Mouse (Mus musculus) frontal cortex, postnatal 10 days (tissue): ENCODE results near the gene Gm45753.
"Not testable (repeated sequence)": the region's sequence is repeated elsewhere in the genome, so short reads cannot be mapped to it uniquely, and the experiment has no call there.

ENCODE experiments used
- DNase-seq, 2 experiments: peaks; one replicate each; pipeline ENCODE4 v3.0.0; 2022; ENCODE audit warnings: low spot score in 2 of 2, mixed read lengths in 1 of 2

Gm45753 gene

DNA sequence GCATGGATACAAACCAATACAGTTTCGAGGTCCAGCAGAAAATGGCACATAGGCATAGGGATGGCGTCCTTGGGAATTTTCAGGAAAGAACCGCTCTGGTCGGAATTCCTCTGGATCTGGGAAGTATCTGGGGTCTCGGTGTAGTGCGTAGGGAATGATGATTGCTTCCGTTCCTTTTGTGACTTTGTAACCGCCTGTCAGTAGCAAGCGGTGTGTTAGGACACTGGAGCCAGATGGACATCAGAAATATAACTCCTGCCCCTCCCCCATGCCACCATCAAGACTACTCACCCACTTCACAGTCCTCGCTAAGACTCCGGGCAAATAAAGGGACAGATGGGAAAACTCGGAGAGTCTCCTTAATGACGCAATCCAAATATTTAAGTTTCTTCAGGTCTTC, at the start of gene Gm45753:
TSS of gene Gm45753 (minus strand) at position 101 of the 400 bp plus-strand sequence.
- DNase-seq: no peak

DNA sequence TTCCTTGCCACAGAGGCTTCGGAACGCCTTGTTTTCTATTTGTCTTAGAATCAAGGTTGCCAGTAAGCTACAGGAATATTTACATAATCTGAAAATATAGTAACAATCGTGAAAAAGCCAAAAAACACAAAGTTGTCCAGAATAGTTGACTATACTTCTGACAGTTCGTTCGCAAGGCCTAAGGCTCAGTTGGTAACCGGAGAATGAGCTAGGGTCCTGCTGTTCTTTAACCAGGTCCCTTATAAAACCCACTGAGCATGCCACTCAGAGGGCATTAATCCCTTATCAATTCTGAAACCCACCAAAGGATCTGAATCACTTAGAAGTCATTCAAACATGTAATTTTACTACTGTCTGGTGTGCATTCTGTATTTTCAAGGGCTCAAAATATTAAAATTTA, 47.5 kb upstream of the Gm45753 start:
- no peak for DNase-seq

DNA sequence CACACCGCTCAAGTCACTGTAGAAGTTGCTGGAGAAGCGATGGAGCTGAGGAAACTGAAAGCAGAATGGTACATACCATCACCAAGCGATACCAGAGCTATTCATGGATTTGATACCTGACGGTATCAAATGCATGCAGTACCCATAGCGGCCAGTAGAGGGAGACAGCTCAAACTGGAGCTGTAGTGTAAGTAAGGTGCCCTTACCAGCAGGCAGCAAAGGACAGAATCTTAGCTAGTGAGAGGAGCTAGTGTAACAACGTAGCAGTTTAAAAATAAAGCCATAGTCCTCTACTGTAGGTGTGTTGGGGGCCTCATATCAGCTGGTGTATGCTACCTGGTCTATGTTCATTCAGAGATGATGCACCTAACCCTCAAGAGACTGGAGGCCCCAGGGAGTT, 36.8 kb upstream of the Gm45753 start:
- DNase-seq: peak in 1 of 2 experiments; percentile 27

DNA sequence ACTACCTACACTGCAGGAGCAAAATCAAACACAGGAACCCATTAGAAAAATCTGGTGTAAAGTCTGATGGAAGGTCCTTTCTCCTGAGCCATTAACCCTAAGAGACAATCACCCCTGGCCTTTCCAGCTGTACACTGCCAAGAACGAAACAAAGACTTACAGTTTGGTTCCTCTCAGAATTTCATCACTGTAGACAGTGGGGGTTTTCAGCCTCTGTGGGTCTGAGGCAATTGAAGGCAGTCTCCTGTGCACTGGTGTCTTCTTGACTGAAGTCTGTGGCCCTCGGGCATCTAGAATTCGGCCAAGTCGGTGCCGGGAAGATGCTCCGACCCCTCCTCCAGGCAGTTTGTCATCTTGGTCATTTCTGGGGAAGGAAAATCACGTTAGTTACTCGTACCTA, 36.0 kb upstream of the Gm45753 start:
- DNase-seq: no peak

DNA sequence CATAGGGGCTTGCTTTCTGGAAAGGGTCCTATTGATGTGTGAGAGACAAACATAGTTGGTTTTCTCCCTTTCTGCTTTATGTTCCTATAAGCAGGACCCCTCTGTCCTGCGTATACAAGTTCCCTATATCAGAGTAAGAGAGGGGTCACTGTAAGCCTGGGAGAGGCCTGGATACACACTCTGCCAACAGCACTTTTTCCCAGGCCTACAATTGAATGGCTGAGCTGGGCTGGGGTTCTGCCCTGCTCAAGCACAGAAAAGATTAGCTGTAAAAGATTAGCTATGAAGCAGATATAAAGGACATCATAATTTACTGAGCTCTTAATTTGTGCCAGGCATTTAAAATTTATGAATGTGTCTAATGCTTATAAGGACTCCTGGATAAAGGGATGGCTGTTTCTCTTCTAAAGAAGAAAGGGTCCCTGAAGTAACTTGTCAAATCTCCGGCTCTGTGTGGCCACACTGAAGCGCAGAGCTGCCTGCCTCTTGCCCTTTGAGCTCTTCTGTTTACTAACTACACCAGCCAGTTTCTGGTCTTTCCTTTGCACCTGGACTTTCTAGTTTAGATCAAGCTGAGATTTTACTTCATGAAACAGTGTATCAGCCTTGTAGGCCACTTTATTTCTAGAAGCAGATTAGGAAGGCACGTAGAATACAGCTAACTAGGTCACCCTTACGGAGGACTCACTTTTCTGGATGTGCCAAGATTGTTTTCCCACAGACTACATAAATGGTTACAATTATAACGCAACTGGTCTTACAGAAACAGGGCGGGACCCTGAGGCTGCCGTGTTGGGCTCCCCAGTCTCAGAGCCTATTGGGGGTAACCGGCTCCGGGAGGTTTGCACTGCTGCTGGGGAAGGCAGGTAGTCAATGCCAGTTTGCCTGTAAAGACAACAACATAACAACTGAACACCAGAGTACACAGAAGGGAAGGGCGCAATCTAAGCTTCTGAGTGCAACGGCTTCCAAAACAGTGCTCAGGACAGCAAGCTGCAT, 33.7 kb upstream of the Gm45753 start:
- DNase-seq: no peak

DNA sequence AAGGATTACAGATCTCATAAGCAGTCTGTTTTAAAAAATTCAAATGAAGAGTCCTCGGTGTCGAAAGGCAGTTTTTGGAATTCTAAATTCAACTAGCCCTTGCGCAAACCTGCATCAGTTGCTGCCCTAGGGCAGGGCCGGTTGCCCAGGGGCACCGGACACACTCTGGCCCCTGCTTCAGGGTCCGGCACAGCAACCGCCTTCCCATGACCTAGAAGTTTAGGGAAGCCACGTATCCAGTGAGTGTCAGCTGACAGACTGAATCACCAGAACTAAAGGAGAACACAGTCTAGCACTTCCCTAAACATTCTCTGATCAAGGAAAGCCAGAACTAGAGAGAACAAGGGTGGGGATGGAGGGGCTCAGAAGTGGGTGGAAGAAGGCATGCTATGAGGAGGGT, 25.2 kb upstream of the Gm45753 start:
- peak in 1 of 2 experiments; percentile 9 for DNase-seq

DNA sequence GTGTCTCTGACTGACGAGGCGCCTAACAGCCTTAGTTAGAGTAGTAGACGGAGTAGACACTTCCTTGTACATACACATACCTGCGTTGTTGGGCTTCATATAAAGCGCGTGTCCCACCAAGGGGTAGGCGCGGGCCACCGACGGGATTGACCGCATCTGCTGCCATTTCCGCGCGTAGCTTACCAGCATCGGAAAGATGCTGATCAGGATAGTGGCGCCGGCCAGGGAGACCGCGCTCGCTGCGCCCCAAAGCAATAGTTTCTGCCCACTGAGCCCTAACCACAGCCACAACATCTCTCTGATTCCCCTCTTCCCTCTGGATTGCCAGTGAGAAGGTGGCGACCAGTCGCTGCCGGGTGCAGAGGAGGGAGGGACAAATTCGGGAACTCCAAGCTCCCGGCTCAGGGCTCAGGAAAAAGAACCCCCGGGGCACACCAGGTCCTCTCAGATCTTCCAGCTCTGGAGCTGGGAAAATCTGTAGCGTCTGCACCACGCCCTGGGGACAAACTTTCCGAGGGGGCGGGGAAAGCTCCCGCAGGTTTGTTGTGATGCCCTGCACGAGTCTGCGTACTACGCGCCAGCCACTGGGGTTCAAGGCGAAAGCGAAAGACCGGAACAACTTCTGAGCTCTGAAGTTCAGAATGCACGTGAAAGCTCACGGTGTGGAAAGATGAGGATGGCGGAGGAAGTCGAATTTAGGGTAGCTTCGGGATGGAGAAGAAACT, 24.6 kb upstream of the Gm45753 start, which contains the start of gene Cyp4v3:
TSS of gene Cyp4v3 (minus strand) at position 532 of the 725 bp plus-strand sequence.
- peak; percentile 25 to 37 for DNase-seq

DNA sequence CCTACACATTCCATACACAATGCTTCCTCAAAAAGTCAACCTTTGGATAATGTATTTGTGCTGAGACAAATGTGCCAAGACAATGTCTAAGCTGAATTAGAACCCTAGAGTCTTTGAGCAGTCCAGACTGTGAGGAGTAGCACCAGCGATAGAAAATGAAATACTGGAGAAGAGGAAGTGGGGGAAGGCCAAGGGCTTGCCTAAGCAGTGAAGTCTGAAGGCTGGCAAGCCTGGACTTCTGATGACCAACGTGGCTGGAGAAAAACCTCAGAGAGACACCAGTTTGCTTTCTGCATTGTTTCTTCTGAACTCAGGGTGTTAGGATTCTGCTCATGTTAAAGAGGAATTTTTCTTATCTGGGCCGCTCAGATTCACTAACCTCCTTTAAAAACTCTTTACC, 22.6 kb upstream of the Gm45753 start:
- DNase-seq: no peak

DNA sequence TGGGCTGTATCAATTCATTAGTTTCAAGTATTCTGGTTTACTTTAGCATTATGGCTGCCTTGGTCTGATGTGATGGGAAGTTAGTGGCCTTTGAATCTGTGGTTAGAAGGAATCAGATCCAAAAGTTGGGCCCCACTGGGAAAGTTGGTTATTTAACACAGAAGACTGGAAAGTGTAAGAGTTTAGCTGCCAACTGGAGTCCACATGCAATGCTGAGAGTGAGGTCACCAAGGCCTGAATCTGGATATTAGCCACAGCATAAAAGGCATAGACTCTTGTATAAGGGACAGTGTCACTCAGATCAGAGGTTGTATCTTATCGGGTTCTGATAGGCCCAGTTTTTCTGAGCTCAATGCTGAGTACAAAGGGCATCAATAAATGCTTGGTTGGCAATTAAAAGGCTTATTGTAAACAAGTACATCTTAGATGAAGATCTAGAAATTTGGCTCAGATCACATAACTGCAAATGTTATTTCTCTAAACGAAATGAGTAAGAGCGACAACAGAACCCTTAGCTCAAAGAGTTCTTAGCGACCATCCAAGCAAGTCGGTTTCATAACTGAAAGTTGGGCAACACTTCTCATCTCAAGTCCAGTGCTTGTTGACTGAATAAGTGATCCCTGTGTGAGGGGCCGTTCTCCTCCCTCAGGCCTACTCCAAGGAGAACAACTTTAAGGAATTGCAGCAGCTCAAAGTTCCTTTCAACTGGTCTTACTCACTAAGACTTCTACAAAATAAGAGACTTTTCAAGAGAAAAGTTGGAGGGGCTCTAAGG, 21.1 kb upstream of the Gm45753 start:
- DNase-seq: no peak

DNA sequence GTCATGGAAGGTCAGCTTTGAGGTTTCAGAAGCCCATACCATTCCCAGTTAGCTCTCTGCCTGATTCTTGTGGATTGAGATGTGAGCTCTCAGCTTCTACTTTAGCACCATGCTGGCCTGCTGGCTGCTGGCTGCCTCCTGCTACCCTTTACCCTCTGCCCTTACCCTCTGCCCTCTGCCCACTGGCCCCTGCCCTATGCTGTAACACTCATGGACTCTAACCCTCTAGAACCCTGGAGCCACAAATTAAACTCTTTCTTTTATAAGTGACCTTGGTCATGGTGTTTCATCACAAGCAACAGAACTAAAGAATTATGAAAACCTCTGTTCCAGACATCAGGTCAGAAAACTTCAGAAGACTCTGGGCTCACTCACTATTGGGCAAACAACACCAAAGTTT, 18.8 kb upstream of the Gm45753 start:
- not testable (repeated sequence) for DNase-seq

DNA sequence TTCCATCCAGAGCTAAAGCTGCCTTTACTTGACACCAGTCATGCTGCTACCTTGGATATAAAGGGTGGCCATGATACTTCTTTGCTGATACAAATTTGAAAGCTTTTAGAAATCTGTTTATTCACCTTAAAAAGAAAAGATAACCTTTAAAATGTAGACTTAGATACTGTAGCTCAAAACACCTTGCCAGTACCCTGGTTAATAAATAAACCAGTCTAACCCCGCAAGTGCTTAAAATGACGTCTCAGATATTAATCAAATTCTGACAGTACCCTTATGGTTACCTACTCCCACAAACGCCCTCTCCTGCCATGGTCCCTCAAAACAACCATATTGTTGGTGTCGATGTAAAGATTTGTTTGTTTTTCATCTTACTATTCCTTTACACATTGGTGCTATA, 15.9 kb upstream of the Gm45753 start:
- no peak for DNase-seq

DNA sequence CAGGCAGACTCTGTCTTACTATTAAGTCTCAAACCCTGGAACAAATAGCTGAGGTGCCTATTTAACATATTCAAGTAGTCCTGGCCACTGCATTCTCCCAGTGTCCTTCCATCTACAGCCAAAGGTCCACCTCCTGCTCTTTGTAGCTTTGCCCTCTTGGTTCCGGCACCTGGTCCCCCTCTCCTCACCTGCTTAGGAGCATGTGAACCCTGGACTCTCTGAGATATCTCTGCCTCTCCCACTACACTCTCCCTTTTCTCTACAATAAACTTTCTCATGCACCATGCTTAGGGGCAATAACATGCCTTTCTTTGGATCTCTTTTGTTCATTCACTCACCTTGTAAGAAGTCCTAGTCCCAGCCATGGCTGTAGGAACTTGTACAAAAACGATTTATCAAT, 13.1 kb upstream of the Gm45753 start:
- DNase-seq: no peak

DNA sequence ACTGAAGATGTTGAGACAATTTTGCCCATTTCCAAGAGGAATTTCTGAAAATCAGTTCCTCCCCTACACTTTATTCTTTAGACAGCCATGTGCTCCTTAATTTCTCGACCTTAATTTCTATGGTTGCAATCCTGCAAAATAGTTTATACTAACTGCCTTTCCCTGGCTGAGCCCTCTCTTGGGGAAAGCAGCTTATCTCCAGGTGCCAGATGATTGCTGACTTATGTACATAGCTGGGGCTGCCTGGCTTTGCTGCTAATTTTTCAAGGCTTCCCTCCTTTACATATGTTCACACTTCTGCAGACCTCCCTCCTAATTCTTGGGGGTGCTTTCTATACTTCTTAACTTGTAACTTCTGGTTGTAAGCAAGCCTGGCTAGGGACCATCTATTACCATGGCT, 12.7 kb upstream of the Gm45753 start:
- no peak for DNase-seq

DNA sequence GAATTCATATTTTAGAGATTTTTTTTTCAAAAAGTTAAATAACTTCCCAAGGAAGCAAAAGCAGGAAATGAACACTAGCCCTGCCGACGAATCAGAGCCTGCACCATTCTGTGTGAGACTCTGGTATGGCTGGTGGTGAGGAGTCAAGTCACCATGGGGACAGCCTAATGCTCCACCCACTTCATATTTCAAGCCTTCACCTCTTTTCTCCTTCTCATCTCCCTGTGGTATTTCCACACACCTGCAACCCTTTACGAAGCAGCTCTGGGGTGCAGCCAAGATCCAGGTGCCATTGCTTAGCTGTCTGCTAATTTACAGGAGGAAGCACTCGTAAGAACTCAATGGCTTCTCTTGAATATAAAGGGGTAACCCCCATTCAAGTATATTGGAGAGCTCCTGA, 2.7 kb upstream of the Gm45753 start:
- DNase-seq: no peak

DNA sequence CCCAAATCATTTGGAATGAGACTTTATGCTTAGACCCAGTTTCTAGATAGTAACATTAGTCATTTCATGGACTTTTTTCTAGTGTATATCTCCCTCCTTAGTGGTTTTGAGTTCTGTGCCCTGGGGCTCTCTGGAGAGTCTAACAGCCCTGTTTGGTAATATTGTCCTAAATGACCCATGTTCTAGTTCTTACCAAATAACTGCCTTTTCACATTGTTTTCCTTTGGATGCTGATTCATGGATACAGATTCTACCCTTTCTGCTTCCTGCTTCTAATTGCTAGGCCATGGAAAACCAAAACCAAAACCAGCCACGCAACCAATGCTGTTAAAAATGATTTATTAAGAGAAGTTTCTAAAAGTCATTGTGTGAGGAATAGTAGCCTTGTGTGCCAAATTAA, 2.8 kb downstream of the Gm45753 start:
- DNase-seq: no peak

DNA sequence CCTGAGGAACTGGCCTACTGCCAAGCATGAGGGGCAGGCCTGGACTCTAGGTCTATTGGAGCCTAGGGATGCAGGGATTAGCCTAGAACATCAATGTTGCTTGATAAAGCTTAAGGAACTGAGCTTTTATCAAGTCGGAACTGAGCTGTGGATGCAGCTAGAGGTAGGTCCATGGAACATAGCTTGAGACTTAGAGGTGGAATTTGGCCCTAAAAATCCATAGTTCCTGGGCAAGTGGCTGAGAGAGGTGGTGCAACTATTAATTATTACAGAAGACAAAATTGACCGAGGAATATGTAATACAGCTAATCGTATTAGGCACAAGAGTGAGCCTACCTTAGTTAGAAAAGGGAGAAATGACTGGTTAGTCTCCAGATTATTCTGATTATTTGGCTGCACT, 3.9 kb downstream of the Gm45753 start:
- no peak for DNase-seq

DNA sequence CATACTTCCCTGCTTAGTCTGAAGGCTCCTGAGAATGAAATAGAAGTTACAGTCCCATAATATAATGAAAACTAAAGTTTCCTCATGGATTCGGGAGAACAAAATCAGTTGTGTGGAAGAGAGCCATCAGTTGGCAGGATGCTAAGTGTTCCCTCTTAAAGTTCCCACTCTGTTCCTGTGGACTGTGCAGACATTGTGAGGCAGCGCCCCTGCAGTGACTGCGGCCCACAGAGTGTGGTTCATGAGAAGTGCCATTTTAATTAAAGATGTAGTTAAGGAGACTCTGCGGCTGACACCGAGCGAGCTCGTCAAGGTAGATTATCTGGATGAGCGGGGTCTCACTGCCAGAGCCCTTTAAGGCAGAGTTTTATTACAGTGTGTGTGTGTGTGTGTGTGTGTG, 5.9 kb downstream of the Gm45753 start:
- DNase-seq: no peak

DNA sequence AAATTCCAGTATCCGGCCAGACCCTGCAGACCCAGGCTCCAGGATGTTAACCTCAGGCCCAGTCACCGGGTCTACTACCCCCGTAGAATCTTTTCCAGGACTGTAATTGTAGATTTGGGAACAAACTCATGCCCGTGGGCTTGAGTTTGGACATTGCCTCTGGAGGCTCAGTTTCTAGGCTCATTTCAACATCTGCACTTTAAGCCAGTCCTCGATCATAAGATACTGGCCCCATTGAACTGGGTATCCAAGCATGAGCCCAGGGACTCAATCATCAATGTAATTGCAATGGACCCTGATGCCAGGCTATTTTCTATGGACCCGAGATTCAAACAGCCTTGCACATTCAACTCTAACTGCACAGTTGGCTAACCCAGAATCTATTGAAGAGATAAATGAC, 13.0 kb downstream of the Gm45753 start:
- DNase-seq: no peak

DNA sequence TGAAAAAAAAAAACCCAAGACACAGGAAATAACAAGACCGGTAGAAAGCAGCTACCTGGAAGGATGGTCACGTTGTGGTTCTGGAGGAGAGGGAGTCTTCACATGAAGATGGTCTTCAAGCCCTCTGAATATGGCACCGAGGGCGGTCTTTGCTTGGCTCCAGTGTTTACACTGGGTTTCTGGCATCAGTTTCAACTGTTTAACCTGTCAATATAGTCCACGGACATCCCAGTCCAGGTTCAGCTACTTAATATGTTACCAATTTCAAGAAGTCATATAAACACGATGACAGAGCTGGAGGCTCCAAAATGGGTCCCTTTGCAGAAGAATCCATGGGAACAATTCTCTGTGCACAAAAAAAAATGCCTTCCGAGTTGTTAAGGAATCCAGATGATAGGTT, 13.6 kb downstream of the Gm45753 start, which contains the start of gene Klkb1:
TSS of gene Klkb1 (minus strand) at position 173 of the 400 bp plus-strand sequence.
- no peak for DNase-seq

DNA sequence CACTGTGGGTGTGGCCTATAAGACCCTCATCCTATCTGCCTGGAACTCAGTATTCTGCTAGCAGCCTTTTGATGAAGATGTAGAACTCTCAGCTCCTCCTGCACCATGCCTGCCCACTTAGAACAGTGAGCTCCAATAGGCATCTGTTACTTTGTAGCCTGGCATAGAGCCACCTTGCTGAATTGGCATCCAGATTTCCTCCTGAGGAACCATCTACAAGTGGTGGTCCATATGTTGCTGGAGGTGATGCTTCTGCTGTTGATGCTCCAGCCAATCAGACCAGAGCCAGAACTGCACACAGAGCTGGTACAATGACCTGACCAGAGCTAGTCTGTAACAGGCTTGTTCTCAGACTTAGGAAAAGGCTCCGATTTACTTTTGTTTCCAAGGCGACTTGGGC, 16.5 kb downstream of the Gm45753 start:
- DNase-seq: no peak

DNA sequence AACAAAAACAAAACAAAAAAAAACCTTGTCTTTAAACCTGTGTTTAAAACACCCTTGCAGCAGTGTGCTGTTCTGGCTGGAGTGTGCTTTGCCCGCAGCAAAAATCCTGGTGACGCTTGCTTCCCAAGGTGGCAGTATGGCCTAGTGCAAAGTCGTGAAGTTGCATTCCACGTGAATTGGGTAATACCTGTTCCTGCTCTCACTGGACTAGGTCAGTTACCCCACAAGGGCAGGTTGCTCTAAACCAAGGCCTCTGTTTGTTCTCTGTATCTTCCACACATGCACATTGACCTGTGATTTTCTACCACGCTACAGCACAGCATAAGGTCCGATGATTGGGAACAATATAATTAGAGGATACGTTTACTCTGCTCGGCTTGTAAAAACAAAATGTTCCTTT, 26.6 kb downstream of the Gm45753 start:
- DNase-seq: no peak

DNA sequence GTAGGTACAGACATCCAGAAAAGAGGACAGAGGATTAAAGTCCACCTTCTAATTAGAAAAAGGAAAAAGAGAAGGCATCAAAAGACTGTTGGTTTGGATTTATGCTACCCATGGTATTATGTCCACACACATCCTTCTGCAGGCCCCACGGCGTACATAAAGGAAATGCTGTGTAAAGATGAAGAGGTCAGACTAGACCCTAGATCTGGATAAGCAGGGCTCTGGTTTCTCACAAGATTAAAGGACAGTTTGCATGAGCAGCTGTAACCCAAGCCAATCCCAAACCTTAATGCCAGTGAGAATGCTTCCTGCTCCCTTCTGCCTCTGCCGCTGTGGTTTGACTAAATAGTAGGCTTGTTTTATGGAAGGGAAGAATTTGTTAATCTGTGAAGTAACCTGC, 30.8 kb downstream of the Gm45753 start:
- no peak for DNase-seq
